Mouse (Mus musculus) E14TG2a.4 (cell line): Measurements from ENCODE around the gene Tas1r2.

Source experiments
- H3K27me3 ChIP-seq: 2 replicates; pipeline ENCODE4 v1.6.1; 2014; ENCODE audit warnings: low read length, control low read depth; ENCODE audit not compliant: insufficient read depth
- H3K36me3 ChIP-seq: 2 replicates; pipeline ENCODE4 v1.6.1; 2014; ENCODE audit warnings: low read length, control low read depth; ENCODE audit not compliant: insufficient read depth
- H3K4me1 ChIP-seq: replicated peaks from 2 replicates; pipeline ENCODE4 v1.6.1; 2014; ENCODE audit warnings: low read depth, low read length, control low read depth
- H3K4me3 ChIP-seq: replicated peaks from 2 replicates; pipeline ENCODE4 v1.5.1; 2014; ENCODE audit warnings: mild to moderate bottlenecking, low read length
- H3K9me3 ChIP-seq: 2 replicates; pipeline ENCODE4 v1.6.1; 2014; ENCODE audit warnings: low read length, control low read depth
- CTCF ChIP-seq: conservative IDR thresholded peaks from 2 replicates; pipeline ENCODE4 v1.5.1; 2014; ENCODE audit warnings: low read length
- NANOG ChIP-seq: IDR thresholded peaks from 2 replicates; pipeline ENCODE4 v1.6.1; 2014; ENCODE audit warnings: borderline replicate concordance, low read length, mixed read lengths
- POU5F1 ChIP-seq: IDR thresholded peaks from 2 replicates; pipeline ENCODE4 v1.6.1; 2014; ENCODE audit warnings: low read length, borderline replicate concordance

Gene Tas1r2

GRCm38 (mm10) chr4:139703468-139703867, 50.1 kb downstream of the Tas1r2 start:
- H3K27me3 ChIP-seq: peaks cover 58% of the 10 kb centered on the region
- TF ChIP-seq POU5F1 (no peak), CTCF (peak; percentile 74), NANOG (no peak)
- H3K4me1 ChIP-seq: 0 out of 2 replicates have a peak, but pooled peaks cover under 1% of the 10 kb centered on the region
- H3K4me3 ChIP-seq: no peak overlapping the region
- no peaks in the 10 kb centered on the region for H3K36me3 ChIP-seq
- H3K9me3 ChIP-seq: no peaks in the 10 kb centered on the region

GRCm38 (mm10) chr4:139705986-139706385, 52.6 kb downstream of the Tas1r2 start:
- Histone ChIP-seq H3K9me3 (no peaks in the 10 kb centered on the region), H3K4me1 (peaks cover 12% of the 10 kb centered on the region), H3K4me3 (no peak overlapping the region), H3K27me3 (peaks cover 44% of the 10 kb centered on the region), H3K36me3 (no peaks in the 10 kb centered on the region)
- TF ChIP-seq CTCF: no peak
- TF ChIP-seq NANOG: no peak
- TF ChIP-seq POU5F1: no peak

GRCm38 (mm10) chr4:139710467-139711334, 57.4 kb downstream of the Tas1r2 start:
- no peaks in the 10 kb centered on the region for H3K9me3 ChIP-seq
- peaks cover 29% of the 10 kb centered on the region for H3K27me3 ChIP-seq
- H3K4me1 ChIP-seq: peaks cover 17% of the 10 kb centered on the region
- 0 out of 2 replicates have a peak overlapping the region, but pooled peaks have one; percentile 4 for H3K4me3 ChIP-seq
- H3K36me3 ChIP-seq: no peaks in the 10 kb centered on the region
- no peak for TF ChIP-seq NANOG
- TF ChIP-seq POU5F1: no peak
- TF ChIP-seq CTCF: no peak

- peaks cover 23% of the 10 kb centered on the region for H3K27me3 ChIP-seq
- no peaks in the 10 kb centered on the region for H3K9me3 ChIP-seq
- H3K4me3 ChIP-seq: no peak overlapping the region
- no peak for TF ChIP-seq CTCF
- no peak for TF ChIP-seq NANOG
- no peak for TF ChIP-seq POU5F1
- H3K4me1 ChIP-seq: peaks cover 11% of the 10 kb centered on the region
- H3K36me3 ChIP-seq: no peaks in the 10 kb centered on the region
Measured at GRCm38 (mm10) chr4:139715241-139715932, 62.0 kb downstream of the Tas1r2 start.

GRCm38 (mm10) chr4:139716477-139717169, 63.3 kb downstream of the Tas1r2 start:
- H3K9me3 ChIP-seq: no peaks in the 10 kb centered on the region
- peaks cover 3% of the 10 kb centered on the region; the same call in 1 of the 2 replicates for H3K4me1 ChIP-seq
- H3K4me3 ChIP-seq: no peak overlapping the region
- TF ChIP-seq POU5F1 (no peak), CTCF (no peak), NANOG (no peak)
- peaks cover 20% of the 10 kb centered on the region for H3K27me3 ChIP-seq
- H3K36me3 ChIP-seq: no peaks in the 10 kb centered on the region

GRCm38 (mm10) chr4:139718978-139719377, 65.6 kb downstream of the Tas1r2 start:
- Histone ChIP-seq H3K27me3 (peaks cover 21% of the 10 kb centered on the region), H3K4me3 (no peak overlapping the region), H3K9me3 (no peaks in the 10 kb centered on the region), H3K36me3 (no peaks in the 10 kb centered on the region), H3K4me1 (peaks cover 5% of the 10 kb centered on the region; the same call in 1 of the 2 replicates)
- TF ChIP-seq NANOG (no peak), CTCF (no peak), POU5F1 (no peak)
